Mouse (Mus musculus) heart, embryonic 16.5 days (tissue): ENCODE results near the gene Nbr1. TPM values are rescaled to one million over a fixed set of nuclear protein-coding genes. Genes with fewer than 3 reads are reported as not detected.
A peak's percentile ranks its signal among the peaks of the same experiment; 100 is the strongest.

Experiments
- ATAC-seq: fragments of 200-750 bp; cut with Nextera tagmentation; replicated peaks from 2 replicates; pipeline ENCODE4 v1.8.0; 2017; ENCODE audit warnings: moderate number of reproducible peaks; ENCODE audit not compliant: insufficient read depth, low FRiP score; ENCODE audit errors: extremely low read depth
- H3K27ac ChIP-seq: fragments of 300-500 bp; sonication (generic); 2 replicates; pipeline ENCODE4 v1.5.1; 2014; ENCODE audit warnings: mild to moderate bottlenecking, low read length, control low read depth, moderate library complexity
- H3K27me3 ChIP-seq: fragments of 300-500 bp; sonication (generic); 2 replicates; pipeline ENCODE4 v1.6.1; 2014; ENCODE audit warnings: low read length, mixed read lengths; ENCODE audit not compliant: control insufficient read depth, insufficient read depth
- H3K36me3 ChIP-seq: fragments of 300-500 bp; sonication (generic); 2 replicates; pipeline ENCODE4 v1.6.1; 2014; ENCODE audit not compliant: control insufficient read depth, insufficient read depth
- H3K4me1 ChIP-seq: fragments of 300-500 bp; sonication (generic); 2 replicates; pipeline ENCODE4 v1.6.1; 2014; ENCODE audit warnings: low read length, mixed read lengths; ENCODE audit not compliant: control insufficient read depth, insufficient read depth
- H3K4me2 ChIP-seq: fragments of 300-500 bp; sonication (generic); 2 replicates; pipeline ENCODE4 v1.6.1; 2014; ENCODE audit warnings: low read depth, mild to moderate bottlenecking, control low read depth, low read length
- H3K4me3 ChIP-seq: fragments of 300-500 bp; sonication (generic); 2 replicates; pipeline ENCODE4 v1.5.1; 2014; ENCODE audit warnings: mild to moderate bottlenecking, control low read depth, low read length
- H3K9ac ChIP-seq: fragments of 300-500 bp; sonication (generic); 2 replicates; pipeline ENCODE4 v1.6.1; 2014; ENCODE audit warnings: low read length, control low read depth
- H3K9me3 ChIP-seq: fragments of 300-500 bp; sonication (generic); replicated peaks from 2 replicates; pipeline ENCODE4 v1.6.1; 2016; ENCODE audit warnings: low read length; ENCODE audit not compliant: control insufficient read depth
- WGBS: fragments of 180-500 bp; shearing (Covaris S2); extraction: QIAGEN DNeasy Blood & Tissue Kit; methylation state at CpG from one replicate; pipeline ENCODE4 v1.1.7; 2014; 5-methylcytosine and 5-hydroxymethylcytosine counted together
- polyA plus RNA-seq: library from polyadenylated mRNA; unstranded; fragments of >200 nt; fragmentation: Nextera tagmentation; extraction: Ambion mirVana; gene quantifications from 2 replicates; pipeline ENCODE4 v1.2.1, GENCODE M21; 2015

The Nbr1 gene
- polyA plus RNA-seq, 1 experiment from 2014 or later: 65.5 TPM

DNA sequence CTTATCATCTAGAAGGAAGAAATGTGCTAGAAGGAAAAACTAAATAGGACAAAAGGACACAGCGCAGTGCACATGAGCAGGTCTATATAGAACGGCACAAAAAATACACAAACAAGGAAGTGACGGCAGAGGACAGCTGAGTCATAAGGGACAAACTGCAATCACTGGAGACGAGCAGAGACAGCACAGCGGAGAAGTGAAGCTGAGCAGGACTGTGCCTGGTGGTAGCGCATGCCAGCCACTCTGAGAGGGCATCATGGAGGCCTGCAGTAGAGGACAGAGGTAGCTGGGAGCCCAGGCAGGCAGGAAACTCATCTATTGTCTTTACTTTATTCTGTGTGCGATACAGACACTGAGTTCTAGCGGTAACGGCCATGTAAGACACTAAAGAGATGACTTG is 8.4 kb upstream of the Nbr1 start:
- peaks cover 5% of the 10 kb centered on the region; the same call in 1 of the 2 replicates for H3K4me1 ChIP-seq
- H3K9ac ChIP-seq: no peak overlapping the region
- H3K36me3 ChIP-seq: no peaks in the 10 kb centered on the region
- H3K9me3 ChIP-seq: no peaks in the 10 kb centered on the region
- WGBS: 76% methylated on average over 9 of the region's 9 CpGs
- ATAC-seq: no peak
- H3K27me3 ChIP-seq: no peaks in the 10 kb centered on the region
- H3K27ac ChIP-seq: no peak overlapping the region
- H3K4me3 ChIP-seq: no peak overlapping the region
- H3K4me2 ChIP-seq: no peak overlapping the region

DNA sequence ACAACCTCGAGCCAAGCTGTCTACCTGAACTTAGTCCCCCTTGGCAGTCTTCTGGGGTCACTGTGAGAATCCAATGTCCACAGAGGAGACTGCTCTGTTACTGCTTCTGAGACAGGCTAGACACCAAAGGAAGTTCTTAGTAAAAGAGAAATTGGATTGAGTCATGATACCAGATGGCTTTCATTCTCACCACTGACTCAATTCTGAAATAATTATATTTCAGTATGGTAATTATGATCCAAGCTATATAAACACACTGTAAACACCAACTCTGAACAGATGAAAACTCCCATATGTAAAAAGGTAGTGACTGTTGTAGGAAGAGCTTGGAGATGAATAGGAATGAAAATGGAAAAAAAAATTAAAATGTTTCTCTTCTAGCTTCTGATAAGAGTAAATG is 7.8 kb upstream of the Nbr1 start:
- Histone ChIP-seq H3K9ac (no peak overlapping the region), H3K27ac (no peak overlapping the region), H3K9me3 (no peaks in the 10 kb centered on the region), H3K36me3 (no peaks in the 10 kb centered on the region), H3K4me2 (no peak overlapping the region), H3K4me1 (peaks cover 5% of the 10 kb centered on the region; the same call in 1 of the 2 replicates), H3K4me3 (no peak overlapping the region), H3K27me3 (no peaks in the 10 kb centered on the region)
- ATAC-seq: no peak
- WGBS: 73% methylated on average over 1 of the region's 1 CpGs

DNA sequence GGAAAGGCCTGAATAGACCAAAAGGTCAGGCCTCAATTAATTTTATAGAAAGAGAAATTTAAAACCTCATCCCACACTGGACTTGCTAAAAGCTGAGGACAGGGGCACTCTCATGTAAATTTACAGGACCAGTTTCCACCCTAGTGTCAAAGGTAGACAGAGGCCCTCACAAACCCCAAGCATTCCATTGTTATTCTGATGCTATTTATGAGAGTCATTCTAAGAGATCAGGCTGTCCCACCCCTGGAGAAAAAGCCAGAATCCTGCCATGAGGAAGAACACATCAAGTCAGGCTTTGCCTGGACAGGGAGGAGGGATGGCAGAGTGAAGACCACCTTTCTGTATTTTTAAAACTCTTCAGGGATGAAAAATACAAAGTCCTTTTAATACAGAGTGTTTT is 3.4 kb upstream of the Nbr1 start:
- no peak overlapping the region for H3K4me3 ChIP-seq
- no peak overlapping the region for H3K4me2 ChIP-seq
- no peak for ATAC-seq
- no peaks in the 10 kb centered on the region for H3K36me3 ChIP-seq
- no peaks in the 10 kb centered on the region for H3K27me3 ChIP-seq
- no peaks in the 10 kb centered on the region for H3K9me3 ChIP-seq
- no peak overlapping the region for H3K27ac ChIP-seq
- H3K4me1 ChIP-seq: peaks cover 10% of the 10 kb centered on the region
- no peak overlapping the region for H3K9ac ChIP-seq

DNA sequence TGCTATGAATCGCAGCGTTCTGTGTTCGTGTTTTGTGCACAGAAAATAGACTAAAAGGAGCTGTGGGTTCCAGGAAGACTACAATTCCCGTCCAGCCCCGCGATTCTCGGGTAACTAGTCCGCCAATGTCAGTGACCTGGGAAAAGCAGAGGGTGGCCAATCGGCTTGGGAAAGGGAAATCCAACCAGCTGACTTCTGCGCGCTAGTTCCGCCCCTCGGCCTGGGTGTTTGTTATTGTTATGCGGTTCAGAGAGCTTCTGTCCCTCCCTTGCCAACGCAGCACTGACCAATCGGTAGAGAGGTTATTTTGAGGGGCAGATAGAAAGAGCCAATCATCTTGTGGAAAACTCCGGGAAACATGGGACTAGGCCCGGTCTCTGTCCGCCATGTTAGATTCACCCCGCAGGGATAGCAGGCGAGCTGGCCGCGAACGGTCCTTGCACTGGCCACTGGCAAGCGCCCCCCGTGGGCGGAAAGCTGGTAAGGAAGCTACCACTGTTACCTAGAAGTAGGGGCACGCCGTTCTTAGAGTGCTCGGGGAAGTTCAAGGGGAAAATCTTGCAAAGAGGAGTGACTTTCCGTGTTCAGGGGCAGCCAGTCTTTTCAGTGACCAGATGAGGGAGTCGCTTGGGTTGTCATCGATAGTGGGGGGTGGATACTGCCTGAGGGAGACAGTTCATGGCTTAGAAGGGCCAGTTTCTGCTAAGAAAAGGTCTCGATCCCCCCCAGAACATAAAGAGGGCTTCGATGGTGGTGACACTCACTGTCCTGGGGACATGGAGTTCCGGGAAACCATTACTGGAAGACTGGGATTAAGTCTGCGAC is 739 bp downstream of the Nbr1 start:
- Histone ChIP-seq H3K27ac (peak overlapping the region; percentile 94), H3K36me3 (peaks cover 11% of the 10 kb centered on the region), H3K4me1 (peaks cover 20% of the 10 kb centered on the region), H3K4me2 (peak overlapping the region; percentile 89), H3K27me3 (no peaks in the 10 kb centered on the region), H3K9me3 (no peaks in the 10 kb centered on the region), H3K4me3 (peak overlapping the region; percentile 92), H3K9ac (peak overlapping the region; percentile 93)
- ATAC-seq: peak; percentile 96
- WGBS: 0% methylated on average over 37 of the region's 37 CpGs

DNA sequence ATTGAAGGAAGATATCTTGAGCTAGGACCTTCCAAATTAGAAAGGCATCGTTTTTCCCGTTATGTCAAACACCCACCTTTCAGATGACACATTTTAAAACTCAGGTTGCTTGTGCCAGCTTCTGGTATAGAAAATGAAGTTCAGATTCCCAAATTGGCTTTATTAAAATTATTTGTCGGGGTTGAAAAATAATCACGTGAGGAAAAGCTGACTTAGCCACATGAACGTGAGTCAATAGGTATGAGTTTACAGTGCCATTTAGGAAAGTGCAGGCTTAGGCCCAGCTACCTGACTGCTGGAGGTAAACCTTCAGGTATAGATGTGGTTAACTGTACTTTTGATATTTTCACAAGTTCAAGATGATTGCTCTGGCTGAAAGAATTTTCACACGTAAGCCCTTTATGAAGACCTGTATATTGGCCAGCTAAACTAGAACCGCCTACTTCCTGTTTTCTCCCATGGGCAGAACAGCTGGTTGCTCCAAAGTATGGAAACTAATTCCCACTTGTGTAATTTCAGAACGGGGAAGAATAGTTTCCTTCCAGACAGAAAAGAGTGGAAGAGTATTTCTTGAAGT is 1.5 kb downstream of the Nbr1 start:
- ATAC-seq: no peak
- H3K36me3 ChIP-seq: peaks cover 16% of the 10 kb centered on the region
- WGBS: 11% methylated on average over 8 of the region's 8 CpGs

DNA sequence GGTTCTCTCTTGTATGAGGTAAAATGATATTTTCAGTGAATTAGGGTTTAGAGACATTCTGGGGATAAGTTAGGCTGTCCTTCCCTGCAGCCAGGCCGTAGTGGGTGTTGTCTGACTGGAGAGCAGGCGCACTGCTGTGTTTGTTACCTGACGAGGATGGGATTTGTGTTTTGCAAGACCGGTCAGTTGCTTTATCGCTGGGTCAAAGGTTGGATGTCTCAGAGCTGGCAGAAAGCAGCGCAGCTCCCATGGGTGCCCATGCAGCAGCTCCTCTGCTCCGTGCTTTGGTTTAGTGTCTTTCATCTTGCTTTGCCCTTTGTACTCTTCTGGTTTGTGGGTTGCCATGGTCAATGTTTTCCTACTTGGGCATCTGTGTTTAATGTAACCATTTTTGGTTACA is 4.6 kb downstream of the Nbr1 start:
- H3K36me3 ChIP-seq: peaks cover 25% of the 10 kb centered on the region
- peaks cover 12% of the 10 kb centered on the region for H3K4me1 ChIP-seq
- no peak overlapping the region for H3K27ac ChIP-seq

More for the DNA sequence above, 1.5 kb downstream of the Nbr1 start:
- H3K4me3 ChIP-seq: peak overlapping the region; percentile 92
- no peaks in the 10 kb centered on the region for H3K27me3 ChIP-seq
- H3K4me1 ChIP-seq: peaks cover 20% of the 10 kb centered on the region
- no peaks in the 10 kb centered on the region for H3K9me3 ChIP-seq
- peak overlapping the region; percentile 89 for H3K4me2 ChIP-seq
- peak overlapping the region; percentile 93 for H3K9ac ChIP-seq
- peak overlapping the region; percentile 94 for H3K27ac ChIP-seq

DNA sequence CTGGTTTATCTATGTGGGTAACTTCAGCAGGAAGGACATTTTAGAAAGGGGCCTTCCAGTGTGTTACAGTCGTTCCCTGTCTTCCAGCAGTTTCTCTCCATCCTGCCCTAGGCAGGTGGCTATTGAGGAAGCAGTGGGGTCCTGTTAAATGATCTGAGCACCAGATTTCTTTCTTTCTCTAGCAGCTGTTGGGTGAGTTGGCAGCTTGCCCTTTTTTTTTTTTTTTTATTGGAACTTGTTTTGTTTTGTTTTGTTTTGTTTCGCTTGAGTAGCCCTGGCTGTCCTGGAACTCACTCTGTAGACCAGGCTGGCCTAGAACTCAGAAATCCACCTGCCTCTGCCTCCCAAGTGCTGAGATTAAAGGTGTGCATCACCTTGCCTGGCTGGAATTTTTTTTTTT is 5.0 kb downstream of the Nbr1 start:
- Histone ChIP-seq H3K27ac (no peak overlapping the region), H3K9me3 (no peaks in the 10 kb centered on the region), H3K9ac (no peak overlapping the region), H3K4me2 (no peak overlapping the region), H3K4me3 (no peak overlapping the region), H3K4me1 (peaks cover 12% of the 10 kb centered on the region), H3K36me3 (peaks cover 27% of the 10 kb centered on the region), H3K27me3 (no peaks in the 10 kb centered on the region)
- ATAC-seq: no peak
- WGBS: 60% methylated on average over 2 of the region's 2 CpGs

More for the DNA sequence above, 4.6 kb downstream of the Nbr1 start:
- no peaks in the 10 kb centered on the region for H3K27me3 ChIP-seq
- no peak overlapping the region for H3K4me3 ChIP-seq
- no peak overlapping the region for H3K4me2 ChIP-seq
- ATAC-seq: no peak
- H3K9me3 ChIP-seq: no peaks in the 10 kb centered on the region
- 93% methylated on average over 7 of the region's 7 CpGs for WGBS
- H3K9ac ChIP-seq: no peak overlapping the region

DNA sequence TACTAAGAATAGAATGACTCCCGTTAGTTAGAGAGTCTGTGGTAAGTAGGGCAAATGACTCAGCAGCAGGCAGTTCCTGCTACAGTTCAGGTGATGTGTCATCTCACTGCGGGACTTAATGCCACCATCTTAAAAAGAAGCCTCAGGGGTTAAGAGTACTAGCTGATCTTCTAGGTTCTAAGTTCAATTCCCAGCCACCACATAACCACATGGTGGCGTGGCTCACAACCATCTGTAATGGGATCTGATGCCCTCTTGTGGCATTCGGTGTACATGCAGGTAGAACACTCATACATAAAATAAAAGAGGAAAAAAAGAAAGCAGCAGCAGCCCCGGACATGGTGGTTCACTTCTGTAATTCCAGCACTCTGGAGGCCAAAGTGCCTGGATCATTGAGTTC is 10.4 kb downstream of the Nbr1 start:
- Histone ChIP-seq H3K9me3 (no peaks in the 10 kb centered on the region), H3K4me1 (no peaks in the 10 kb centered on the region), H3K27me3 (no peaks in the 10 kb centered on the region), H3K9ac (no peak overlapping the region), H3K4me3 (no peak overlapping the region), H3K36me3 (peaks cover 54% of the 10 kb centered on the region), H3K4me2 (no peak overlapping the region), H3K27ac (no peak overlapping the region)
- ATAC-seq: no peak
- WGBS: 37% methylated on average over 5 of the region's 5 CpGs

DNA sequence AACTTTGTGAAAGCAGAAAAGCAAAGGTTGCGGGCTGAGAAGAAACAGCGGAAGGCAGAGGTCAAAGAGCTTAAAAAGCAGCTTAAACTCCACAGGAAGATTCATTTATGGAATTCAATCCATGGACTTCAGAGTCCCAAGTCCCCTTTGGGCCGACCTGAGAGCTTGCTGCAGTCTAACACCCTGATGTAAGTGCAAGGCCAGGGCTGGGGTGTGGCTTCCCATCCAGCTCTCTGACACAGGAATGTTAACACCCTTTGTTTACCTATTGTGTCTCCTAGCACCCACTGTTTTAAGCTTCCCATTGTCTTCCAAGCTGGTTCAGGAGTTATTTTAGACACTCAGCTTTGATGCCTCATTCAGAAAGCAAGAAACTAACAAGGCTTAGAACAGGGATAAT is 16.5 kb downstream of the Nbr1 start:
- WGBS: 77% methylated on average over 3 of the region's 3 CpGs
- ATAC-seq: no peak
- Histone ChIP-seq H3K27me3 (no peaks in the 10 kb centered on the region), H3K9me3 (no peaks in the 10 kb centered on the region), H3K27ac (no peak overlapping the region), H3K36me3 (peaks cover 80% of the 10 kb centered on the region), H3K4me3 (no peak overlapping the region), H3K4me2 (no peak overlapping the region), H3K4me1 (no peaks in the 10 kb centered on the region), H3K9ac (no peak overlapping the region)
